Mouse (Mus musculus) liver, embryonic 14.5 days (tissue): Measurements from ENCODE around the gene Mthfd1l. TPM values are rescaled to one million over a fixed set of nuclear protein-coding genes. Genes with fewer than 3 reads are reported as not detected.
A peak's percentile ranks its signal among the peaks of the same experiment; 100 is the strongest.

Source experiments
- ATAC-seq: fragments of 200-750 bp; cut with Nextera tagmentation; 2 replicates; pipeline ENCODE4 v1.8.0; 2017; ENCODE audit warnings: moderate number of reproducible peaks, mild to moderate bottlenecking, moderate library complexity; ENCODE audit not compliant: insufficient read depth
- DNase-seq, 3 experiments: peaks; one replicate each; pipeline ENCODE4 v3.0.0-alpha.2; 2012 to 2013; ENCODE audit warnings: low read depth in 3 of 3, low spot score in 3 of 3
- H3K27ac ChIP-seq: fragments of 300-500 bp; sonication (generic); 2 replicates; pipeline ENCODE4 v1.5.1; 2014; ENCODE audit warnings: moderate library complexity, mild to moderate bottlenecking, control low read depth, inconsistent platforms
- H3K27me3 ChIP-seq: fragments of 300-500 bp; sonication (generic); 2 replicates; pipeline ENCODE4 v1.6.1; 2014; ENCODE audit warnings: mild to moderate bottlenecking, low read length, moderate library complexity; ENCODE audit not compliant: control insufficient read depth, insufficient read depth
- H3K36me3 ChIP-seq: fragments of 300-500 bp; sonication (generic); replicated peaks from 2 replicates; pipeline ENCODE4 v1.6.1; 2014; ENCODE audit warnings: low read depth; ENCODE audit not compliant: control insufficient read depth, insufficient read depth
- H3K4me1 ChIP-seq, 2 experiments: fragments of 200-500 bp in 1 of 2; fragments of 300-500 bp in 1 of 2; sonication (generic) in 1 of 2; replicated peaks; 2 replicates each; pipeline ENCODE4 v1.6.1; 2012 to 2014; ENCODE audit warnings: antibody characterized with exemption in 1 of 2, inconsistent platforms in 1 of 2, low read length in 1 of 2; ENCODE audit not compliant: control insufficient read depth in 2 of 2, insufficient read depth in 2 of 2
- H3K4me2 ChIP-seq: fragments of 300-500 bp; sonication (generic); 2 replicates; pipeline ENCODE4 v1.6.1; 2014; ENCODE audit warnings: low read depth, mild to moderate bottlenecking, control low read depth, moderate library complexity
- H3K4me3 ChIP-seq, 2 experiments: fragments of 200-500 bp in 1 of 2; fragments of 300-500 bp in 1 of 2; sonication (generic) in 1 of 2; 2 replicates each; pipeline ENCODE4 v1.5.1; 2012 to 2014; ENCODE audit warnings: low read depth in 2 of 2, low read length in 2 of 2, mild to moderate bottlenecking in 2 of 2, control low read depth in 1 of 2, inconsistent platforms in 1 of 2, moderate library complexity in 1 of 2; ENCODE audit not compliant: insufficient read depth in 1 of 2
- H3K9ac ChIP-seq: fragments of 300-500 bp; sonication (generic); replicated peaks from 2 replicates; pipeline ENCODE4 v1.6.1; 2014; ENCODE audit warnings: mild to moderate bottlenecking, control low read depth, moderate library complexity
- H3K9me3 ChIP-seq: fragments of 300-500 bp; sonication (generic); 2 replicates; pipeline ENCODE4 v1.6.1; 2016; ENCODE audit warnings: low read length, mixed read lengths; ENCODE audit not compliant: control insufficient read depth
- CTCF ChIP-seq: IDR thresholded peaks from 2 replicates; pipeline ENCODE4 v1.5.1; 2016; ENCODE audit warnings: antibody characterized with exemption, low read depth, control low read depth
- EP300 ChIP-seq: IDR thresholded peaks from 2 replicates; pipeline ENCODE4 v1.6.1; 2016; ENCODE audit warnings: antibody characterized with exemption, low read depth
- WGBS: fragments of 180-500 bp; shearing (Covaris S2); extraction: QIAGEN DNeasy Blood & Tissue Kit; methylation state at CpG from one replicate; pipeline ENCODE4 v1.1.7; 2014; ENCODE audit not compliant: insufficient replicate concordance; 5-methylcytosine and 5-hydroxymethylcytosine counted together
- polyA plus RNA-seq, 2 experiments: library from polyadenylated mRNA; depleted of rRNA in 1 of 2; stranded (reverse) in 1 of 2; unstranded in 1 of 2; fragments of >200 nt; fragmentation: Nextera tagmentation in 1 of 2; extraction: Ambion mirVana in 1 of 2; gene quantifications; 2 replicates each; pipeline versions ENCODE4 v1.2.1 to v1.2.3; 2012 to 2014

Gene Mthfd1l
- polyA plus RNA-seq, 2 experiments, result 18.5 to 19.2 TPM

DNA sequence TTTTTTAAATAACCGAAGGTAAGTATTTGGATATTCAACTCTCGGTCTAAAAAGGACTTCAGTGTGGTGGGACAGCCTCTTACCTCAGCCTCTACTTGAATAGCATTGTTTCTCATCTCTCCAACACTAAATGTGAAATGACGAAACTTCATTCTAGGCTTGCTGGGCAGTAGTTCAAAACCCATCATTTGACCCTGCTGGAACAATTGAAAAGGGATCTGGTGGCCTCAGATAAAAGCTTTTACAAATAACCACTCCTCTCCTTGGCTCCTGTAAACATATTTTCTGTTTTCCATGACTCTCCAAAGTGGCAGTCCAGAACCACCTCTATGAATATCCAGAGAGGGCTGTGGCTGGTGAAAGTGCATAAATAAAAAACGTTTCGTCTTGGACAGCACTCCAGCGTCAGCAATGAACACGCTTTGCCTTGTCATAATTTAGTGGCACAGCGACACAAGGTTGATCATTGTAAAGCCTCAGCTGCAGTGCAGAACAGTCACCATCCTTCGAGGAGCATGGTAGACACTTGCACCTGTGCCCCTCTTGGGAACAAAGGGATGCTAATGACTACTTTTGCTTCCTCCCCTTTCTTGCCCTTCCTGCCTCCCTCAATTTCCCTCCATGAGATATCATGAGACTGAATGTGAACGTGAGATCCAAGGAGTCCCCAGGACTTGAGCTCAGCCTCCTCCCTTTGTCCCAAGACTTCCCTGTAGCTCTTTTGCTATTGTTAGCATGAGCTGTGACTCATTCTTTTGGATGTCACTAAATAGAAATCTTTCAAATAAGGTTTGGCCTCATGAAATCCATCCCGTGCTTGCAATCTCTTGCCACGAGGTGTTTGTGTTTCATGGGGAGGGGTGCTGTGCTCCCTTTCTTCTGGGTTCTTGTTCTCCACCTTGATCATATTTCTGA is 179.2 kb downstream of the Mthfd1l start:
- peaks cover 9% of the 10 kb centered on the region; the same call in 1 of the 2 replicates for H3K36me3 ChIP-seq
- H3K9me3 ChIP-seq, result no peaks in the 10 kb centered on the region
- H3K4me3 ChIP-seq, result no peak overlapping the region
- H3K27ac ChIP-seq, result no peak overlapping the region
- H3K4me1 ChIP-seq, result no peaks in the 10 kb centered on the region
- no peak overlapping the region for H3K4me2 ChIP-seq
- DNase-seq, result no peak
- H3K9ac ChIP-seq, result no peak overlapping the region
- no peak for ATAC-seq
- no peaks in the 10 kb centered on the region for H3K27me3 ChIP-seq
- TF ChIP-seq EP300 (no peak), CTCF (no peak)
- WGBS, result 75% methylated on average over 12 of the region's 12 CpGs

GRCm38 (mm10) chr10:4153031-4153430 is 180.1 kb downstream of the Mthfd1l start:
- Histone ChIP-seq H3K9me3 (no peaks in the 10 kb centered on the region), H3K4me2 (no peak overlapping the region), H3K36me3 (peaks cover 9% of the 10 kb centered on the region; the same call in 1 of the 2 replicates), H3K27me3 (no peaks in the 10 kb centered on the region), H3K9ac (no peak overlapping the region), H3K4me3 (no peak overlapping the region), H3K27ac (no peak overlapping the region), H3K4me1 (no peaks in the 10 kb centered on the region)
- WGBS, result 78% methylated on average over 4 of the region's 4 CpGs
- no peak for TF ChIP-seq CTCF
- TF ChIP-seq EP300, result no peak
- ATAC-seq (no peak), DNase-seq (no peak)

DNA sequence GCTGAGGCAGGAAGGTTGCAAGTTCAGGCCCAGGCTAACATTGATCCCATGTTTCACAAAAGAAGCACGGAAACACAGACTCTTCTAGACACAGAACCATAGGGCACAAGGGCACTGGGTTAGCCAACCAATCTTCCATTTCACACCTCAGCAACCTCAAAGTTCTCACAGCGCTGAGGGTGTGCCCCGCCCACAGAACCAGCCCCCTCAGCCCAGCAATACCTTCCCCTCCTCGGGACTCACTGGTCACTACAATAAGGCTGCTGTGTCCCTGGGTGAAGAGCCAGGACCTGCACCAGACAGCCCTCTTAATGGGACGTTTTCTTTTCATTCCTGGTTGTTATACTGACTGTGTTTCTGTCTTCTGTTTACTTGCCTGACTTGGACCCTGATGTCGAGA is 181.1 kb downstream of the Mthfd1l start:
- Histone ChIP-seq H3K4me2 (no peak overlapping the region), H3K4me1 (no peaks in the 10 kb centered on the region), H3K36me3 (peaks cover 9% of the 10 kb centered on the region; the same call in 1 of the 2 replicates), H3K9me3 (no peaks in the 10 kb centered on the region), H3K27ac (no peak overlapping the region), H3K27me3 (no peaks in the 10 kb centered on the region), H3K4me3 (no peak overlapping the region), H3K9ac (no peak overlapping the region)
- 61% methylated on average over 6 of the region's 6 CpGs for WGBS
- TF ChIP-seq EP300, result no peak
- TF ChIP-seq CTCF, result no peak
- DNase-seq, result no peak
- no peak for ATAC-seq

DNA sequence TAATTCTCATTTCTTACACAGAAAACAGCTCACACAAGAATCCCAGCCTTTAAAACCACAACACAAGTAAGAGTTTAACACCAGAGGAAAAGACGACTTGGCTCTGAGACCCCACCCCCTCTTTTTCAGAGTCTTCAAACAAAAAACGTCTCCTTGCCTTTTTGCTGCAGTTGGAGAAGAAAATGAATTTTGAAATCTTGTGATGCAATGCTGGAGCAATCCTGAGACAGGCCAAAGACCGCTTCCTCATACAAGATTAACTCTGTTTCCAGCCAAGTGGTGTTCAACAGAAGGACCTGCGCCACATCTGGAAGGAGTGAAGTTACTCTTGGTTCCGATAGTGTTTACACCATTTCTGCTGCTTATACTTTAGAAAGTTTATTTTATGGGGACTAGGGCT is 182.6 kb downstream of the Mthfd1l start:
- TF ChIP-seq EP300 (no peak), CTCF (no peak)
- Histone ChIP-seq H3K9me3 (no peaks in the 10 kb centered on the region), H3K27me3 (no peaks in the 10 kb centered on the region), H3K4me2 (no peak overlapping the region), H3K27ac (no peak overlapping the region), H3K4me1 (no peaks in the 10 kb centered on the region), H3K4me3 (no peak overlapping the region), H3K36me3 (peaks cover 5% of the 10 kb centered on the region; the same call in 1 of the 2 replicates), H3K9ac (no peak overlapping the region)
- WGBS, result 62% methylated on average over 5 of the region's 5 CpGs
- ATAC-seq, result no peak
- peak in 1 of 3 experiments; percentile 2 for DNase-seq

DNA sequence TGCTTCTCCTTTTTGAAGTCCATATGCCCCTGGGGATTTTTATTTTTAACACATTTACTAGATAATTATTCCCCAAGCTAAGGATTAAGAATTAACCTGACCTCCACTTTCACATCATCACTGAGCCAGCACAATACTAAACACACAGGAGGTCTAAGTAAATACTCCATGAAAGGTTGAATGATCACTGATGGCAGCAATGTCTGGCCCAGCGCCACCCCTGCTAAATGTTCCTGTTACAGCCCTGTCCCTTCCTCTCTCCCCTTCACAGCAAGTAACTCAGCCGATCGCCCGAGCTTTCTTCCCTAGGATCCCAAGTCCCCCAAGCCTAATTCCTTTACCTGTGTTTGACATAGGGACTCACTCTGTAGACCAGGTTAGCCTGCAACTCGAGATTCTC is 185.6 kb downstream of the Mthfd1l start:
- 74% methylated on average over 5 of the region's 5 CpGs for WGBS
- TF ChIP-seq EP300 (no peak), CTCF (no peak)
- no peaks in the 10 kb centered on the region for H3K9me3 ChIP-seq
- no peak overlapping the region for H3K27ac ChIP-seq
- peaks cover 0 to 4% of the 10 kb centered on the region in 2 experiments; a peak in 2 of 4 replicates for H3K4me1 ChIP-seq
- DNase-seq (no peak), ATAC-seq (no peak)
- no peaks in the 10 kb centered on the region for H3K36me3 ChIP-seq
- H3K4me3 ChIP-seq, result no peak overlapping the region
- no peak overlapping the region for H3K9ac ChIP-seq
- H3K4me2 ChIP-seq, result no peak overlapping the region
- H3K27me3 ChIP-seq, result no peaks in the 10 kb centered on the region
